Mouse (Mus musculus) adrenal gland, postnatal 10 days (tissue): ENCODE data around the gene Fbxo7. TPM values are rescaled to one million over a fixed set of nuclear protein-coding genes. Genes with fewer than 3 reads are reported as not detected.

Experiments used
- DNase-seq: peaks from one replicate; pipeline ENCODE4 v3.0.0; 2021; ENCODE audit warnings: mixed read lengths
- total RNA-seq, 2 experiments: library from RNA; stranded (reverse); gene quantifications; 2 replicates each; pipeline ENCODE4 v1.2.3; 2021

The Fbxo7 gene
- total RNA-seq, 2 experiments from 2014 or later: 23.8 to 31.9 TPM

DNA sequence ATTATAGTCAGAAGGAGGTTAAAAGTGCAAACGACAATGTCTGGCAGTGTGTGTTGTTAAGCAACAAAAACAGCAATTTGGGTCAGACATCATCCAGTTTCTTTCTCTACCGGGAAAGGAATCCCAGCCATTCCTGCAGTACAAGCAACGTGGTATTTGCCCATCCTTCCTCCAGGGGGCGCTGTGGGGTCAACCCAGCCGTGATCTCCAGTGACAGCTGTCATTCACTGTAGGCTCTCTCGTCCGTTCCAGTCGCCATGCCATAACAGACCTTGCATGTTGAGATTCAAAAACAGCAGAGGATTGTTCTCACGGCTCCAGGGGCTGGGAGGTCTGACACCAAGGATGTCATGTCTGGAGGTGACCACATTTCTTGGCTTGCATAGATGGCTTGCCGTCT, 70.1 kb downstream of the Fbxo7 start:
- DNase-seq: peak; percentile 41

DNA sequence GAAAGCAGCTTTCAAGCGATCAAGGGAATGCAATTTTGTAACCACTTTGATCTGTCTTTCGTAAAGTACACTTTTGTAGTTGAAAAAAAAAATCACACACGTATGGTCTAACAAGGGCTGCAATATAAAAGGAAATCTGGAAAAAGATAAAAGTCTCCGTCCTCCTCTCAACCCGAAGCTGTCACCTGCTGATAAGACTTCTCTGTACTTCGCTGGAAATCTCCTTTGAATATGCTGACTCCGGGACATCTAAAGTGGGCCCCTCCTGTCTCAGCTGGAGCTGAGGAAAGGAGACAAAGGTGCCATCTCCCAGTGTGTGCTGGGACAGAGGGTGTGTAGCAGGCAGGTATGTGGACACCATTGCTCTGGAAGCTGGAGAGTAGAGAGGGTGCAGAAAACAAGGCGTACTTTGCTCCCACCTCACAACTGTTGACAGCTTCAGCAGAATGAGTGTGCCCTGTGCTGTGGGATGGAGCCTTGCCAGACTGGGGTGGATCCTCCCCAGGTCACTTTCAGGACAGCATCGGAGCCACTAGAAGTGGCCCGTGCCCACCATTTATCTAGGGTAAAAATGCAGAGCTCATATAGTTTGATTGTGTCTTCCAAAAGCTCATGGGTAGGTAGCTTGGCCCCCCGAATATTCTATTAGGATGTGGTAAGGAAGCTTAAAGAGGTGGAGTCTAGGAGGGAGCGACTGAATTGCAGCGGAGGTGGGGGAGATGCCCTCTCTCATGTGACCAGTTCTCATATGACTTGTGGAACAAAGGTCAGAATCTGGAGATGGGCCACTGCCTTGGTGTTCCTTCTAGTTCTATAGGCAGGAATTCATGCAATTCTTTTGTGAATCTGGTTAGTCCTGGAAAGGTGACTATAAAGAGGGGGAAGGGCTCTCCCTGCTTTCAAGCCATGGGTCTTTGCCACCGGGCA, 71.6 kb downstream of the Fbxo7 start:
- DNase-seq: no peak

GRCm38 (mm10) chr10:86098363-86098762, 76.6 kb downstream of the Fbxo7 start:
- no peak for DNase-seq

GRCm38 (mm10) chr10:86100281-86100851, 78.6 kb downstream of the Fbxo7 start:
- DNase-seq: peak; percentile 18

Other genes starting within 250 kb of the Fbxo7 start
- gene Pwp1, start 192.5 kb upstream of the Fbxo7 start, total RNA-seq: 10 to 100 TPM; 19.5 to 23.1 TPM
- gene Prdm4, start 104.8 kb upstream of the Fbxo7 start, total RNA-seq: 10 to 100 TPM; 14.4 to 14.6 TPM
- gene Ascl4, start 94.3 kb upstream of the Fbxo7 start, total RNA-seq: under 1 TPM in 1 of 2 experiments, not detected in 1; 0.15 TPM
- gene Rtcb, start 64.1 kb upstream of the Fbxo7 start, total RNA-seq: 100 to 1,000 TPM; 114 to 123 TPM
- gene Bpifc, start 10.1 kb upstream of the Fbxo7 start, total RNA-seq: under 1 TPM; 0.12 to 0.15 TPM